Mouse (Mus musculus): ENCODE measurements around the gene Olfr980.
"Not testable (repeated sequence)": the region's sequence is repeated elsewhere in the genome, so short reads cannot be mapped to it uniquely, and the experiment has no call there.

Gene Olfr980

GRCm38 (mm10) chr9:40009482-40009881, at the start of gene Olfr980:
Gene Olfr980, minus strand, starts transcription at chr9:40009582.
- in situ Hi-C loops (cut with MseI, MboI): no loop called here

DNA sequence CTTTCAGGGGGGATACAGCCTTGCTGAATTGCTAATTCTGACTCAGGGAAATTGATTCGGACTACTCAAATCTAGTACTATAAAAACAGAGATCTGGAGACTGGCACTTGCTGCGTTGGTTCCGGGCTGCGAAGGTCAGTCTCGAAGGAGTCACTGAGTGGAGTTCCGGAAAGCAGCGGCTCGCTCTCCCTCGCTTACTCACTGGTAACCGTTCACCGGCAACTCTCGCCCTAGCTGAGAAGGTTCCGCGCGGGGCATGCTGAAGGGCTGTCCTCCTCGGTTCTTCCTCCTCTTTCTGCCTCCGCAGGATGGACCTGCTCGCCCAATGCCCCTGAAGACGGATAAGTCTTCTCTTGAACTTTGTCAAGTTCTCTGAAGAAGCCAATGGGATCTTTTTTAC, 40.8 kb upstream of the Olfr980 start:
- in situ Hi-C loops (cut with MseI, MboI): no loop called here

DNA sequence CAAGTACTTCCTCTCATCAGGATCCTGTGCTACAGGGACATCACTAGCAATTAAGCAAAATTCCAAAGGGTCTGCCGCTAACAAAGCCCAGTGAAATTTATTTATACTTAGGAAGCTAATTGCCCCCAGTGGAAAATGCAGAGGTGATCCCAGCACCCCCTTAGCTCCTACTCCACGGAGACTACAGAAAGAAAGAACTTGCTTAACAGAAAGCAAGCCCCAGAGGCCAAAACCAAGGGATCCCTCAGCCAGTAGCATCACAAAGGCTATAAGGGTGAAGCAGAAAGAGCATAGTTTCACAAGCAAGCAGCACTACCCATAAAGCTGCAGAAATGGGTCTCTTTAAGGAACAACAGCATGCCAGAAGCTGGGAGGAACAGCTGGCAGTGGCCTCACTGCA, 11.8 kb upstream of the Olfr980 start, which contains the start of gene Olfr981:
Olfr981 (plus strand) TSS at position 301 of the 400 bp plus-strand sequence.
- in situ Hi-C loops (cut with MseI, MboI): no loop called here

GRCm38 (mm10) chr9:40003365-40003764, 6.0 kb downstream of the Olfr980 start, which contains the start of gene Olfr979:
Gene Olfr979, minus strand, starts transcription at chr9:40003465.
- in situ Hi-C loops (cut with MseI, MboI): no loop called here

GRCm38 (mm10) chr9:39991813-39992212, 17.6 kb downstream of the Olfr980 start, which contains the start of gene Olfr978:
Gene Olfr978, plus strand, starts transcription at chr9:39992113.
- in situ Hi-C loops (cut with MseI, MboI): no loop called here

- in situ Hi-C loops (cut with MseI, MboI): not testable (repeated sequence)
These were observed 32.7 kb downstream of the Olfr980 start for GRCm38 (mm10) chr9:39976581-39977145.

DNA sequence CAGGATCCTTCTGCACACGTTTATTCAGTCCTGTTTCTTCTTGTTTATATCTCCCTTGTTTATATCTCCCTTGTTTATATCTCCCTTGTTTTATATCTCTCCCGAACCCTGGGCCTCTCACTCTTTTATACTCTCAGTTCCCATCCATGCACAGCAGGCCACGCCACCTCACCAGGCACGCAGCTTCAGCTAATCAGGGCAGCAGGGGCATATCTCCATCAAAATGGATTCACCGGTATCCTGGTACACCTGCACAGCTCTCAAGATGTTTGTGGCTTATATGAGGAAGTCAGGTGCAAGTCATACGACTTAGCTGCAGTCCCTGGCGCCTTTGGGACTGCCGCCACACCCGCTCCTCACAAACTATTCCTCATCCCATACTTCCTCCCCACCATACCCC, 48.3 kb downstream of the Olfr980 start, which contains the start of gene Olfr976:
Olfr976 (minus strand) TSS at position 101 of the 400 bp plus-strand sequence.
- in situ Hi-C loops (cut with MseI, MboI): not testable (repeated sequence)
